Comparison of ENCODE assay signal across 9 mouse cellular contexts in genomic region chr7:104369736-104370414, GRCm38 (mm10). TPM values are rescaled to one million over a fixed set of nuclear protein-coding genes. Genes with fewer than 3 reads are reported as not detected.
A peak's percentile ranks its signal among the peaks of the same experiment; 100 is the strongest.
DNase-seq lines count a peak whose midpoint lies in the region; ATAC-seq and TF ChIP-seq lines count a peak whose summit lies in the region.
"Had no signal": no experiment of that assay in that cellular context is flagged by ENCODE, and none has a peak within 500 bp of the region (broad histone marks: within the 10 kb centered on the region; RNA-seq: fewer than 3 reads in every experiment).

Trim30b (minus strand) TSS chr7:104369884.

- H3K36me3 ChIP-seq in kidney, embryonic 14.5 days (ENCODE audit: control insufficient read depth, insufficient read depth, low read length): no peaks in the 10 kb centered on the region
- no peaks in the 10 kb centered on the region for H3K36me3 ChIP-seq in small intestine, adult 2 months (ENCODE audit: control insufficient read depth, insufficient read depth, low read length)
- no peaks in the 10 kb centered on the region for H3K36me3 ChIP-seq in forebrain, embryonic 11.5 days (ENCODE audit: control insufficient read depth, insufficient read depth, low read length)

- H3K9ac ChIP-seq in kidney, embryonic 14.5 days (ENCODE audit: low read depth, low read length): no peak within 1 kb of the TSS
- no peak within 1 kb of the TSS for H3K9ac ChIP-seq in forebrain, embryonic 11.5 days (ENCODE audit: low read length)

- 77% methylated on average over 1 of the region's 1 CpGs for WGBS in kidney, embryonic 14.5 days
- WGBS in small intestine, adult 2 months: 74% methylated on average over 1 of the region's 1 CpGs
- 67% methylated on average over 1 of the region's 1 CpGs for WGBS in forebrain, embryonic 11.5 days

- H3K27me3 ChIP-seq in kidney, embryonic 14.5 days (ENCODE audit: control insufficient read depth, insufficient read depth, low read length): no peaks in the 10 kb centered on the region
- no peaks in the 10 kb centered on the region for H3K27me3 ChIP-seq in small intestine, adult 2 months (ENCODE audit: control insufficient read depth, insufficient read depth, low read length)
- no peaks in the 10 kb centered on the region for H3K27me3 ChIP-seq in forebrain, embryonic 11.5 days (ENCODE audit: control insufficient read depth, insufficient read depth, low read length)

- no peak within 1 kb of the TSS for H3K4me3 ChIP-seq in kidney, embryonic 14.5 days (ENCODE audit: low read length)
- no peak within 1 kb of the TSS for H3K4me3 ChIP-seq in small intestine, adult 2 months (ENCODE audit: low read depth, low read length)
- H3K4me3 ChIP-seq in forebrain, embryonic 11.5 days (ENCODE audit: low read depth, low read length): no peak within 1 kb of the TSS

- H3K27ac ChIP-seq in kidney, embryonic 14.5 days (ENCODE audit: low read depth, low read length): no peak within 1 kb of the TSS
- H3K27ac ChIP-seq in small intestine, adult 2 months (ENCODE audit: insufficient read depth, low read depth, low read length): 0 out of 2 replicates have a peak within 1 kb of the TSS, but pooled peaks have one; percentile 15
- no peak within 1 kb of the TSS for H3K27ac ChIP-seq in forebrain, embryonic 11.5 days (ENCODE audit: low read depth, low read length)

- H3K9me3 ChIP-seq in kidney, embryonic 14.5 days (ENCODE audit: control insufficient read depth, low read length): no peaks in the 10 kb centered on the region
- no peaks in the 10 kb centered on the region for H3K9me3 ChIP-seq in forebrain, embryonic 11.5 days (ENCODE audit: control insufficient read depth, low read length)

- no peak within 1 kb of the TSS for H3K4me2 ChIP-seq in kidney, embryonic 14.5 days (replicated peaks; ENCODE audit: low read depth, low read length)
- H3K4me2 ChIP-seq in forebrain, embryonic 11.5 days (ENCODE audit: low read depth, low read length, severe bottlenecking): no peak within 1 kb of the TSS

- no peak for ATAC-seq in kidney, embryonic 14.5 days (ENCODE audit: low FRiP score, low TSS enrichment)
- no peak for ATAC-seq in forebrain, embryonic 11.5 days (replicated peaks; ENCODE audit: low FRiP score)
- ATAC-seq in erythroblast, adult 5-6 weeks (replicated peaks; ENCODE audit: low FRiP score, poor library complexity, severe bottlenecking): no peak

- peak; percentile 43 for DNase-seq in kidney, adult 9 months
- DNase-seq in R1 (ENCODE audit: low read depth, low spot score): peak; percentile 13
- DNase-seq in kidney, postnatal 36 days: peak; percentile 11 to 15
- no peak for DNase-seq in right cerebral cortex, postnatal 25 days
- DNase-seq in forebrain, embryonic 11.5 days (ENCODE audit: low spot score): no peak
- DNase-seq: left cerebral cortex, postnatal 4 days had no signal

- H3K4me1 ChIP-seq in kidney, embryonic 14.5 days (ENCODE audit: control insufficient read depth, insufficient read depth, low read length): no peaks in the 10 kb centered on the region
- H3K4me1 ChIP-seq in small intestine, adult 2 months (ENCODE audit: control insufficient read depth, insufficient read depth, insufficient read length, low read length): no peaks in the 10 kb centered on the region
- no peaks in the 10 kb centered on the region for H3K4me1 ChIP-seq in forebrain, embryonic 11.5 days (replicated peaks; ENCODE audit: control insufficient read depth, insufficient read depth, low read length)

- TF ChIP-seq POLR2A in small intestine, adult 2 months (IDR thresholded peaks at IDR 0.05; ENCODE audit: low read depth, low read length): no peak

- TF ChIP-seq CTCF in small intestine, adult 2 months (IDR thresholded peaks at IDR 0.05; ENCODE audit: extremely low read depth, insufficient read length, insufficient replicate concordance, low read depth, low read length): no peak

RNA-seq across cellular contexts. Expression of gene Trim30b, which starts in this region (rescaled TPM):
- polyA plus RNA-seq in kidney, embryonic 14.5 days (2014; fragmentation: Nextera tagmentation; extraction: Ambion mirVana): not detected in 2 replicates
- polyA plus RNA-seq in small intestine, adult 2 months (2012; rRNA removed): 0.09 TPM in 1 of 2 replicates, not detected in the other
- polyA plus RNA-seq in forebrain, embryonic 11.5 days (2014; fragmentation: Nextera tagmentation; extraction: Ambion mirVana): not detected in 2 replicates
- 0.19 and 7.5 TPM in 2 replicates for total RNA-seq in erythroblast, adult 5-6 weeks (2015; ENCODE audit: low replicate concordance)
- 4.9 and 5.0 TPM in 2 replicates for total RNA-seq in erythroblast, adult 5-6 weeks (2017; ENCODE audit: low replicate concordance)
- total RNA-seq: left cerebral cortex, postnatal 4 days had no signal

Comparison
In these comparisons a context has a peak if more than half of its experiments do, and no peak if none do; other contexts are left out.
1. DNase-seq: peak in kidney, adult 9 months (single experiment), R1 (single experiment) and kidney, postnatal 36 days (2 of 2); none in right cerebral cortex, postnatal 25 days (single experiment) and forebrain, embryonic 11.5 days (single experiment).